Mouse (Mus musculus) heart, postnatal 36 days (tissue): ENCODE results near the gene Ist1. TPM values are rescaled to one million over a fixed set of nuclear protein-coding genes. Genes with fewer than 3 reads are reported as not detected.

Experiments used
- DNase-seq, 2 experiments: peaks; one replicate each; pipeline ENCODE4 v3.0.0; 2021 to 2022
- intact Hi-C: fragments of 180-260 bp; cut with DNase I; formaldehyde crosslinking; loops from one replicate; pipeline ENCODE4 v1.15.1; 2025
- total RNA-seq, 2 experiments: library from RNA; stranded (reverse); gene quantifications; 2 replicates each; pipeline ENCODE4 v1.2.3; 2021

Gene Ist1
- total RNA-seq, 2 experiments from 2014 or later = 40.5 to 42.8 TPM

DNA sequence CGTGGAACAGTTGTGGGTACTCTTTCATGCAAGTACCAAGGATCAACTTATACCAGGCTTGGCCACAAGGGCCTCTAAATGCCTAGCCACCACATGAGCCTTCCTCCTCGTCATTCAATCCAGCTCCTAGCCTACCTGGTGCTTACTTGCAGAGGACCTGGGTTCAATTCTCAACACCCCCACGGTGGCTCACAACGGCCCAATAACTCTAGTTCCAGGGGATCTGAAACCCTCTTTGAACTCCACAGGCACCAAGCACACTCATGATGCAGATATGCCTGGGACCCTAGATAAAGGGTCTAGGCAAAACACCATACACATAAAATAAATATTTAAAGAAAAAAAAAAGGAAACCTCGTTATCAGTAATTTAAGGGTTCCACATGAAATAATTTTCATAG lies 1.3 kb downstream of the Ist1 start:
- DNase-seq = no peak
- intact Hi-C loops = loop anchor here (5.0 to 10.0 kb wide), 3 partner anchors 84 to 523 kb away; partner anchors contain the start of genes Cmtr2 and Dhodh

DNA sequence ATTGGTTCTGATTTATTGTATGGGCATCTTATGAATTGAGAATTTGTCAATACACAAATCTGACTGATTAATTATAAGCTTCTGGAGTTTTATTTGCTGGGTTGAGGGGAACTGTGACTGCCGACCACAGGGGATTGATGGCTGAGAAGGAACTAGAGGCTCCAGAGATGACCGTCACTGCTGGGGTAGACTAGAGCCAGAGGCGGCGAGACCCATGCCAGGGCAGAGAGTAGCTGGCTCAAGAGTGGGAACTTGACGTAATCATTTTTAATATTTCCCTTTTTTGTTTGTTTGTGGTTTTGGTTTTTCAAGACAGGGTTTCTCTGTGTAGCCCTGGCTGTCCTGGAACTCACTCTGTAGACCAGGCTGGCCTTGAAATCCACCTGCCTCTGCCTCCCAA lies 5.8 kb downstream of the Ist1 start:
- DNase-seq = no peak
- intact Hi-C loops = no loop called here

DNA sequence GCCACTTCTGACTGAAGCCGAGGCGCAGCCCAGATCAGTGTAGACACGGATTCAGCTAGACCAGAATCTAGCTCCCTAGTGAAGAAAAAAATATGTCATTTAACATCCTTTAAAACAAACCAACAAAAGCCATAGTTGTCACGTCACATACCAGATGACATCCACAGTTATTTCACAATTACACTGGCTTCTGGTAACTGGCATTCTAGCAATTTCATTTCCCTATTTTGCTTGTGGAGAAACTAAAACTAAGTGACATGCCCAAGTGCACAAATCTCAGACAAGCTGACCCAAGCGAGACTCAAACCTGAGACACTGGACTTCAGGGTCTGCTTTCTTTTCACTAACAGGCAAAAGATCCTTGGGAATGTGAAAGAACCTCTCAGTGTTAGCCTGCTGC lies 10.9 kb downstream of the Ist1 start:
- DNase-seq = no peak
- intact Hi-C loops = no loop called here

DNA sequence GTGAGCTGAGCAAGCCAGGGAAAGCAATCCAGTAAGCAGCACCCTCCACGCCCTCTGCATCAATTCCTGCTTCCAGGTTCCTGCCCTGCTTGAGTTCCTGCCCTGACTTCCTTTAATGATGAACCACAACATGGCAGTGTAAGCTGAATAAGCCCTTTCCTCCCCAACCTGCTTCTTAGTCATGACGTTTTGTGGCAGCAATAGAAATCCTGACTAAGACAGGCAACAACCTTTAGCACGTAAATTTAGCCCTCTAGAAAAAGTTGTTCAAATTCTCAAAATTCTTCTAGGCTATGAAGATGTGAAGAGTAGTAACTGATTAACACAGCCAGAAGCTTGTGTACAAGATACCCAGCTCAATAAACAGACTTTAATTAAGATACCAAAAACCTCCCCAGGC lies 11.5 kb downstream of the Ist1 start:
- intact Hi-C loops = no loop called here
- DNase-seq = no peak

DNA sequence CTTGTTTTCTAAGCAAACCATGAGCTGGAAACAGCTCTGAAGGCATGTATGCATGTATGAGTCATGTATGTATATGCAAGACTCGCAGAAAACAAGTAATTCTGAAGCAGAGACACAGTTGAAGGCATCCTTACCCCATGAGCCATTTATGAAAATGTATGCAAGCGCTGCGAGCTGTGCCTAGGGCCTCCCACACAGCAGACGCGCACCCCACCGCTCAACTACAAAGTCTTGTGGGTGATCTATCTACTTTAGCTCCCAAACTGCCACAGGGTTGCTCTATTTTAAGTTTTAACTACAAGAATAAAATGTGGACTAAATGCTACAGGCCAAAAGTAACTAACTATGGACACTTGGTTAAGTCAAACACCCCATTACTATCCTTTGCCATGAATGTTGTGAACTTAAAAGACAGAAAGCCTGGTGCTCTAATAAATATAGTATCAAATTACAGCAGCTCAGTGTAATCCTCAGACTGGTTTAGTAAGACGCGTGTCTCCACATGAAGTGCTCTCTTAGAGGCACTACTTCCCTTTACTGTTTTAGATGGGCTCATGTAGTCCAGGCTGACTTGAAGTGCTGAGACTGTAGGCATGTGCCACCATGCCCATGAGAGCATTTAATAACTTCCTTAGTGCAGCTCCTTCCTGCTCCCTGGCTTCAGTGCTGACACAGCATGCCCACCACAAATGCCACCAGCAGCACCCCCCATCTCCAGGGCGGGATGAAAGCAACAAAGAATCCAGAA lies 17.0 kb downstream of the Ist1 start:
- DNase-seq = no peak
- intact Hi-C loops = no loop called here

DNA sequence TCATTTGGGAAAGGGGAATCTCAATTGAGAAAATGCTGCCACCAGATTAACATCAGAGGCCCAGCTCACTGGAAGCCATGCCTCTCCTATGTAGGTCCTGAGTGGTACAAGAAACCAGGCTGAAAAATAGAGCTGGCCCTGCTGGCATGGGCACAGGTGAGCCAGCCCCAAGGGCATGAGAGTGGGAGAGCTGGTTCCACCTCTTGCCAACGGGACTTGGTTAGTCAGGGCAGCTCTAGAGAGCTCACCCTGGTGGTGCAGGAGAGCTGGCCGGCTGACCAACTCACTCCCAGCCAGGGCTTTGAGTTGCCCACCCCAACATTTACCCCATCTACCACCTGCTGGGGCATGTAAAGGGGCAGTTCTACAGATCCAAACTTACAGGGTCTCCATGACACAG lies 19.5 kb downstream of the Ist1 start:
- no peak for DNase-seq
- intact Hi-C loops = no loop called here

DNA sequence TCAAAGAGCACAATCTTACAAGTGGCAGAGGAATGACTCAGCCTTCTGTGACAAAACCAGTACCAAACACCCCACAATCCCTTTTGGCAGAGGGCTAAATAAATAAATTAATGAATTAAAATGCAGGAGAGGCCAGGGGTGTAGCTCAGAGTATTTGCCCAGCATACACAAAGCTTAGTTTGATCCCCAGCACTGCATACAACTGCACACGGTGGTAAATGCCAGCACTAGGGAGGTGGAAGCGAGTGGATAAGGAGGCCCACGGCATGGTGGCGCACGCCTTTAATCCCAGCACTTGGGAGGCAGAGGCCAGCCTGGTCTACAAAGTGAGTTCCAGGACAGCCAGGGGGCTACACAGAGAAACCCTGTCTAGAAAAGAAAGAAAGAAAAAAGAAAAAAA lies 20.4 kb downstream of the Ist1 start:
- intact Hi-C loops = no loop called here

DNA sequence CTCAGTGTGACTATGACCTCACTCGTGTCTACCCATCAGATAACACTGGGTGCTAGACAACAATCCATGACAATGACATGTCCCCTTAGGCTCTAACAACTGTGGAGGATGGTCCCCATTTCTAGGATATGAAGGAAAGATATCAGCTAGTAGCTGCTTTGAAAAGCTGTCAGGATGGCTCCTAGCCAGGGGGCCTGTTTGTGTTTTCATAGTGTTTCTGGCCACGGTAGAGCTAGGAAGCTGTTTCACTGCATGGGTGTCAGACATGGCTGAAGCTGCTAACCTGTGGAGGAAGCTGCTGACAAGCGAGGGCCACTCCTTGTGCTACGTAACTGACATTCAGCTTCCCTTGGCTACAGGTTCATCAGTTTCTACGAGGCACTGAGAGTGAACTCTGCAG lies 26.4 kb downstream of the Ist1 start:
- no peak for DNase-seq
- intact Hi-C loops = no loop called here

More for the DNA sequence above, 20.4 kb downstream of the Ist1 start:
- no peak for DNase-seq

DNA sequence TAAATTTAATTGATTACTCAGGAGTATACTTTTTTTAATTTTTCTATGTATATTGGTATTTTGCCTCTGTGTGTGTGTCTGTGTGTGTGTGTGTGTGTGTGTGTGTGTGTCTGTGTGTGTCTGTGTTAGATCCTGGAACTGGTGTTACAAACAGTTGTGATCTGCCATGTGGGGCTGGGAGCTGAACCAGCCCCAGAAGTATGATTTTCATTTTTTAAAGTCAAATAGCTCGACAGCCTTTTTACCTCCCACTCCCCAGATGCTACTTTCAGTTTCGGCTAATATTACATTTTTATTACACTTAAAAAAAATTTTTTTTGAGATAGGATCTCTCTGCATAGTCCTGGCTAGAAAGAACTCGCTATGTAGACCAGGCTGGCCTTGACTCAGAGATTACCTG lies 30.7 kb downstream of the Ist1 start:
- DNase-seq = no peak
- intact Hi-C loops = no loop called here

DNA sequence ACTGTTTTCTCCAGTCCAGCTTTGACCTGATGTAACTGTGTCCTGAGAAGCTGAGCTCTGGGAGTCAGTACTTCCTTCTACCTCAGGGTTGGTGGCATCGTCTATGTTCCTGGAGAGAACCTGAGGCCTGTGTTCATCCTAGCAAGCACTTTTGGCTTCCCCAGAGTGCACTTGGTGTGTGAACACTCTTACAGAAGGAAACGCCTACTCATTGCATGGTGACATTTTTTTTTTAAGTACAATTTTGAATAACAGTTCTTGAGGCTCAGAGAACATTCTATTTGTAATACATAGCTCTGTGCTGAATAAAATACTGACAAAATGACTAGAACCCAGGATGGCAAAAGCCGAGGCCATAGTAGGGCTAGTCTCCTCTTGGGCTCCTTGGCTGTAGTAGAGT lies 36.2 kb downstream of the Ist1 start:
- DNase-seq = no peak
- intact Hi-C loops = no loop called here

DNA sequence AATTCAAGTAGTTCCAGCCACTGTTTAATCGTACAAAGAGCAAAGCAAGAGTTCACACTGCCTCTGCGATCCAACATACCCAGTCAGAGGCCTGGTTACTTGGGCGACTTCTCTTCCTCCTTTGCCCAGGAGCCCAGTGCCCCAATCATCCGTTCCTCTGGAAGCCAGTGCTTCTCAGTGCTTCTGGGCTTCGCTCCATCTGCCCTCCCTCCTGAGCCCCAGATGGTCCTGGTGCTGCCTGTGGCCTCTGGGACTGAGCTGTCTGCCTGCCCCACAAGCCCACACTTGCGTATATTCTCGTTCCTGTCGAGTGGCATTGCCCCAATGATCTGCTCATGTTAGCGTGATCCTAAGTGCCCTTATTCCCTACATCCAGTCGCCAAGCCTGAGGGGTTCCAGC lies 42.3 kb downstream of the Ist1 start:
- DNase-seq = no peak
- intact Hi-C loops = no loop called here

DNA sequence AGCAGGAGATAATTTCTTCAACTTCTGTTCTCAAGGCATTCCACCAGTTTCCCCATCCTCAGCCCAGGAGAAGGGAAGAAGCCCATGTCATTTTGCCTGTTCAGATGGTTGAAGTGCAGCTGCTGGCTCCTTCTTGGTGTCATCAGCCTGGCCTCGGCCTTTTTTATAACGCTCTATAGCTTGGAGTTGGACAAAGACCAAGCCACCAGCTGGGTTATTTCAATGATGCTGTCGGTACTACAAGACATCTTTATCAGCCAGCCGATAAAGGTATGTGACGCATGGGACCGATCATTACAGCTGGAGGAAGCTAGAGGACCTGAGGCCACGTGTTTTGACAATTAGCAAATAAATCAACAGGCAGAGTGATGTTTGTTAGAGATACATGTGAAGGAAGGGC lies 44.6 kb downstream of the Ist1 start:
- DNase-seq = no peak
- intact Hi-C loops = no loop called here

DNA sequence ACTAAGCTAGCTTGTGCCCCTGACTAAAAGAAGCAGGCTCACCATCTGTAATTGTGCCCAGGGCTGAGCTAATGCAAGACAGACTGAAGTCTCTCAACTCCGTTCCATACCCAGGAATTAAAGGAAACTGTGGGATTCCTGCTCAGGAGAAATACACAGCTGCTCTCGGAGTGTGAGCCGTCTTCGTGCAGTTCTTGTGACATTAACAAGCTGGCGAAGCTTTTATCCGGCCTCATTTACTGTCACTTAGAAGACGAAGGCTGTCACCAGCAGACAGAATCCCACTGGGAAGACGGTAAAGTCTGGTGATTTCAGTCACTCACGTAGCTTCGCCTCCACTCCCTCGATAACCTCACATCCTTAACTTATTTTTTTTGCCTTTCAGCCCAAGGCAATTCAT lies 45.7 kb downstream of the Ist1 start:
- no peak for DNase-seq
- intact Hi-C loops = no loop called here

DNA sequence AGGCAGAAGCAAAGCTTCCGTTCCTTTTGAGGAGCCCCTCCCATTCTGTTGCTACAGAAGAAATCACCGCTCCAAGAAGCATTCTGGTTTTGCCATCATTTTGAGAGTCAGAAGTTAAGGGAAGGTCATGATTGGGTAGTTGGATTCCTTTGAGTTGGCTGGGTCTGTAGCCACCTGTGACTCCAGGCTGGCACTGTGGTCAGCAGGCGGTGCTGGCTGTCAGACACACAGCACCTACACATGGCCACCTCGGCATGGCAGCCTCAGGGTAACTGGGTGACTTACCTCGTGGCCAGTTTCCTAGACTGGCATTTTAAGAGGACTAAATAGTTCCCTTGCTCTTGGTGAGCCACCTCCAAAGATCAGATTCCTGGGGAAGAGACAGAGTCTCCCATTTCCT lies 51.8 kb downstream of the Ist1 start:
- no peak for DNase-seq
- intact Hi-C loops = no loop called here

DNA sequence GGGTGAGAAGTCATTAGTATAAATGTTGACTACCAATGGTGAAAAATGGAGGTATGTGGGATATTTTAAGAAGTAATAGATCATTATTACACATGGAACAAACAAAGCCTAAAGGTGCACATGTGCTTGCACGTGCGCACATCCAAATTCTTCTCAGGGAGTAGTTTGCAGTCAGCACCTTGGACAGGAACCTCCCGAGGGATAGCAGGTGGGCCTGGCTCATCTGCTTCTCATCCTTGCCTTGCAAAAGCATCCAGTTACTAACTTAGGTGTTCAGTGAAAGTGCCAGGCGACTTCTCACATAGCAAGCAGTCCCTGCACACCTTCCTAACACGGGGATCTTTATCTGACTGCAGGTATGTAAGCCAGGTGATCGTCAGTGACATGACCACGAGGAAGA lies 52.6 kb downstream of the Ist1 start:
- intact Hi-C loops = no loop called here
- DNase-seq = no peak

DNA sequence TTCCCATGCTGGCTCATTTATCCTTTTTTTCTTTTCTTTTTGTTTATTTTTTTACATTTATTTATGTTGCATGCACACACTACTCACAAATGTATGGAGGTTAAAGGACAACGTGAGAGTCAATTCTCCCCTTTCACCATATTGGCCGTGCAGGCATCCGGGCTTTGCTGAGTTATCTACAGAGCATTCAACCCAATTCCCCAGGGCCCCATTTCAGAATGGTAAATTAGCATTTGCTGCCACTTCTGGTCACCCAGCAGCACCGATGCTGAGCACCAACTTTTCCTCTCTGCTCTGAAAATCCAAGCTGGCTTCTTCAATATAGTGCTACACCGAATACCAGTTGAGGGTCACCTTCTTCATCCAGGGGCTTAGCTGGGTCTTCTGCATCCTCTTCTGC lies 54.2 kb downstream of the Ist1 start:
- DNase-seq = no peak
- intact Hi-C loops = no loop called here

DNA sequence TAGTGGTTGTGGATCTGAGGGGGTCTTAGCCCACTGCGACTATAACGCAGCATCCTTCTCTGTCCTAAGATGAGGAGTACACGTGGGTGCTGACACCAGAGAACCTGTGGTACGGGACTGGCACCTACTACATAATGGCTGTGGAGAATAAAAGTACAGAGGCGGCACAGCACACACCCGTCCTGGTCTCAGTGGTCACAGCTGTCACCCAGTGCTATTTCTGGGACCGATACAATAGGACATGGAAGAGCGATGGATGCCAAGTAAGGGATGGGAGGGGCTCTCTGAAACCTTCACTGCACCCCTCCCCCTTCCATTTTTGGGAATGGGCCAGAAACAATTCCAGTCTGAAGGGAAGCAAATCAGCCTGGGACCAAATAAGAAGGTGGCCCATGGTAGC lies 57.9 kb downstream of the Ist1 start:
- intact Hi-C loops = no loop called here
- no peak for DNase-seq

DNA sequence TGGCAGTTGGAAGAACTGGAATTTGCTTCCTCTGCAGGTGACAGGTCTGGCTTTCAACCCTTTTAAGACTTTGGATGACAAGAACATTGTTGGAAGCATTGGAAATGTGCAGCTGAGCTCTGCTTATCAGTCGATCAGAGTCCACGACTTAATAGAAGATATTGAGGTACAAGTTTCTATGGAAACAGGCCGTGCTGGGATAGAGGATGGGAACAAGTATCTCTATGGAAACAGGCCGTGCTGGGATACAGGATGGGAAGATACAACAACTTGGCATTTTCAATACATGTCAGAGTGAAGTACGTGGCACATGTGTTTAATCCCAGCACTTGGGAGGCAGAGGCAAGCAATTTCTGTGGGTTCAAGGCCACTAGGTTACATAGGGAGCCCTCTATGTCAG lies 60.6 kb downstream of the Ist1 start:
- DNase-seq = no peak
- intact Hi-C loops = no loop called here

DNA sequence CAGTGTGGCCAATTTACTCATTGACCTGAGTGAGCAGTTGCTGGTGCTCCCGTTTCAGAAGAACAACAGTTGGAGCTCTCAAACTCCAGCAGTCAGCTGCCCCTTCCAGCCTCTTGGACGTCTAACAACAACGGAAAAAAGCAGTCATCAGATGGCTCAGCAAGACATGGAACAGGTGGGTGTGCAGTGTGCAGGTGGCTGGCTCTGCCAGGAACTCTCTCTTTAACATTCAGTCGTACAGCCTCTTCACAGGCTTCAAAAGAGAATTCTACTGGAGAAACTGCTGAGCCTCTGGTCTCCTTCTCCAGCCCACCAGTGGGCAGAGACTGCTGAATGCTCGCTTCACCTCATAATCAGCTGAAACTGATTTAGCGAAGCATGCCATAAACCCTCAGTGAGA lies 64.4 kb downstream of the Ist1 start:
- DNase-seq = no peak
- intact Hi-C loops = no loop called here
